Mouse (Mus musculus): ENCODE measurements at regions not wholly inside any gene's neighbourhood (a gene's known extent, or its start where the extent isn't known, plus 50 kb on each side); places are given as distances from the start of the nearest gene placed in this dataset.

DNA sequence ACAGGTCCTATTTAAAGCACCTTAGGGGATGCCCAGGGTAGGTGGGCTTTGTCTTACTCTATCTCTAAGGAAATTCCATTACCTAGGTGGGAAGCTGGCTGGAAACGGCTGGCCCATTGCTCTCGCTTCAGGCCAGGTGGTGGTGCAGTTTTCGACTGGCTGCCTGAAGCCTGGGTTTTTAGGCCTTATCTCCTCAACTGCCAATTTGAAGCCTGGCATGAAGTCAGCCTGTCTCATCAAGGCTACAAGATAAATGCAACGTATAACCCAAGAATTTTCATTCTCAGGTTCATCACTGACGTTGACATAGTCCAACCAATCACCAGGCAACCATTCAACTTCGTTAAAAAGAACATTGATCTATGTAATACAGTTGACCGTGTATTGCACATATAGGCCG lies 417.3 kb upstream of the Gm6657 start:
- H3K4me3 ChIP-seq (ENCODE audit: low read depth, low read length): no peak overlapping the region
- no peaks in the 10 kb centered on the region for H3K36me3 ChIP-seq (ENCODE audit: control insufficient read depth, insufficient read depth, low read length, poor library complexity, severe bottlenecking)
- no peaks in the 10 kb centered on the region for H3K4me1 ChIP-seq (ENCODE audit: control insufficient read depth, insufficient read depth, low read length)
- H3K9me3 ChIP-seq (replicated peaks; ENCODE audit: control insufficient read depth, insufficient read depth, low read length, poor library complexity, severe bottlenecking): no peaks in the 10 kb centered on the region
- TF ChIP-seq CTCF (IDR thresholded peaks at IDR 0.05; ENCODE audit: low read depth, low read length) (no peak), POLR2A (IDR thresholded peaks at IDR 0.05; ENCODE audit: insufficient read depth, low read length) (no peak), EP300 (IDR thresholded peaks at IDR 0.05; ENCODE audit: insufficient read depth, low read depth, low read length) (no peak)
- no peak overlapping the region for H3K27ac ChIP-seq (ENCODE audit: insufficient read depth, low read length)
- no peak overlapping the region for H3K9ac ChIP-seq (ENCODE audit: low read depth, poor library complexity, severe bottlenecking)
- no peaks in the 10 kb centered on the region for H3K27me3 ChIP-seq (ENCODE audit: control insufficient read depth, insufficient read depth, low read length, poor library complexity, severe bottlenecking)

DNA sequence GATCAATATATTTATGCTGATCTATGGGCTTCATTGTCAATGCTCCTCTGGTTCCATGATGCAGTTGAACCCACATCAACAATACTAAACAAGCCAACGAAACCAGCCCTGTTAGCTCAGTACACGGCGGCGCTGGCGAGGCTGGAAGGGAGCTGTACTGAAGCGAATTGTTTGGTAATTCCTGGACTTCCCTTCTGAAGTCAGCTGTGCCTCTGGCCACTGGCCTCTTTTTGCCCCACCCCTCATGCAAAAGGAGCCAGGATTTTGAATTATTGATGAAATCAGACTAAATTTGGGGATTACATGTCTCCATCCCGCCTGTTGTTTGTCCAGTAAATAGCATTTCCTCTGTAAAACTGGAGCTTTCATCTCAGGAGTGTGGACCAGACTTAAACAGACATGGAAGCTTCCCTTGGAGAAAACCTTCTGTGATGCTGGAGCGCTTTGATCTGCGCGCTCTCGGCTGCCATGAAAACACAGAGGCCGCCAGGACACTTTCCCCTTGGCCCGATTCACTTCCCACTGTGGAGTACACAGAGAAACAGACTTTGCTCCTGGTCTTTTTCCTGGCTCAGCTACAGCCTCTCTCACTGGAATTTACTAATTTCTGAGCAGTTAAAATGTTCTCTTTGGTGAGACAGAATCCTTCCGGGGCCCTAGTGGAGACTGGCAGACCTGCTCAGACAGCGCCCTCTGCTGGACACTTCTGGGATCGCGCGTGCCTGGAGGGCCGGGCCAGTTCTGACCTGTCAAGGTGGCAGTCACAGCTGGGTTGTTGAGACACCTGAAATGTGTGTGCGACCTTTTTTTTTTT lies 412.9 kb upstream of the Gm6657 start:
- Histone ChIP-seq H3K27ac (ENCODE audit: insufficient read depth, low read length) (no peak overlapping the region), H3K27me3 (ENCODE audit: control insufficient read depth, insufficient read depth, low read length, poor library complexity, severe bottlenecking) (no peaks in the 10 kb centered on the region), H3K9me3 (replicated peaks; ENCODE audit: control insufficient read depth, insufficient read depth, low read length, poor library complexity, severe bottlenecking) (no peaks in the 10 kb centered on the region), H3K4me3 (ENCODE audit: low read depth, low read length) (peak overlapping the region; percentile 48), H3K4me1 (ENCODE audit: control insufficient read depth, insufficient read depth, low read length) (no peaks in the 10 kb centered on the region), H3K9ac (ENCODE audit: low read depth, poor library complexity, severe bottlenecking) (peak overlapping the region; percentile 49), H3K36me3 (ENCODE audit: control insufficient read depth, insufficient read depth, low read length, poor library complexity, severe bottlenecking) (no peaks in the 10 kb centered on the region)
- no peak for TF ChIP-seq EP300 (IDR thresholded peaks at IDR 0.05; ENCODE audit: insufficient read depth, low read depth, low read length)
- TF ChIP-seq POLR2A (IDR thresholded peaks at IDR 0.05; ENCODE audit: insufficient read depth, low read length): no peak
- TF ChIP-seq CTCF (IDR thresholded peaks at IDR 0.05; ENCODE audit: low read depth, low read length): peak; percentile 84

DNA sequence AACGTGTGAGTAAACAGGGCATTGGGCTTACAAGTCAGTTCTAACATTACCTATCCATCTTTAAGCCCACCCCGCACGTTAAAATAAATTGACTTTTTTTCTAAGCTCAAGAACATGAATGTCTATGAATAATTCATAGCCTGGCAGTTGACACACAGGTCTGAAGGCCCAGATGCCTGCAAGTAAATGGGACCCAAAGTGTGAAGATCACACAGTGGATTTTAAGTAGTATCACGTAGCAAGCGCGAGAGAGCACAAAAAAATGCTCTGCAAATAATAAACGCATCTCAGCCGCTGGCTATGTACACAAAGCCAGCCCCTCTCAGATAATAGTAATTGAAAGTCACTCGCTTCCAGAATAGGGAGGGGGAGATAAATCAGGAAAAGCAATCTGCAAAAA lies 410.1 kb upstream of the Gm6657 start:
- Histone ChIP-seq H3K9me3 (replicated peaks; ENCODE audit: control insufficient read depth, insufficient read depth, low read length, poor library complexity, severe bottlenecking) (no peaks in the 10 kb centered on the region), H3K27me3 (ENCODE audit: control insufficient read depth, insufficient read depth, low read length, poor library complexity, severe bottlenecking) (no peaks in the 10 kb centered on the region), H3K36me3 (ENCODE audit: control insufficient read depth, insufficient read depth, low read length, poor library complexity, severe bottlenecking) (no peaks in the 10 kb centered on the region), H3K4me1 (ENCODE audit: control insufficient read depth, insufficient read depth, low read length) (no peaks in the 10 kb centered on the region), H3K9ac (ENCODE audit: low read depth, poor library complexity, severe bottlenecking) (no peak overlapping the region), H3K27ac (ENCODE audit: insufficient read depth, low read length) (no peak overlapping the region), H3K4me3 (ENCODE audit: low read depth, low read length) (no peak overlapping the region)
- TF ChIP-seq CTCF (IDR thresholded peaks at IDR 0.05; ENCODE audit: low read depth, low read length) (no peak), EP300 (IDR thresholded peaks at IDR 0.05; ENCODE audit: insufficient read depth, low read depth, low read length) (no peak), POLR2A (IDR thresholded peaks at IDR 0.05; ENCODE audit: insufficient read depth, low read length) (no peak)

DNA sequence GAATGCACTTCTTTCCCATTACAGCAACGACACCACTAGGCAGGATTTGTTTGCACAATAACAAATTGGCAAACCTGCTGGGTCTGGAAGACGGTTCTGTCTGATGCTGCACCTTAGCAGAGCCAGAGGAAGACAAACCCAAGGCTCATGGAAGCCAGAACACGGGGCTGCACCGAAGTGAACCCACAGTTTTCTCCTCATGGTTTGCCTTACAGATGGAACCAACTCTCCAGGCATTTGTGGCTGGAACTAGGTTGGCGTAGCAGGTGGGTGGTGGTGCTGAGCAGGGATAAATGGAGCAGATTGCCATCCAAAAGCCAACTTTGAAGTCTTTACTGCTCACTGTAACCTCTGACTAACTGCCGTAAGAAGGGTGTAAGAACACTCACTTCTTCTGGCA lies 408.4 kb upstream of the Gm6657 start:
- no peak overlapping the region for H3K4me3 ChIP-seq (ENCODE audit: low read depth, low read length)
- no peaks in the 10 kb centered on the region for H3K27me3 ChIP-seq (ENCODE audit: control insufficient read depth, insufficient read depth, low read length, poor library complexity, severe bottlenecking)
- no peak overlapping the region for H3K9ac ChIP-seq (ENCODE audit: low read depth, poor library complexity, severe bottlenecking)
- H3K27ac ChIP-seq (ENCODE audit: insufficient read depth, low read length): no peak overlapping the region
- H3K4me1 ChIP-seq (ENCODE audit: control insufficient read depth, insufficient read depth, low read length): no peaks in the 10 kb centered on the region
- H3K36me3 ChIP-seq (ENCODE audit: control insufficient read depth, insufficient read depth, low read length, poor library complexity, severe bottlenecking): no peaks in the 10 kb centered on the region
- no peak for TF ChIP-seq POLR2A (IDR thresholded peaks at IDR 0.05; ENCODE audit: insufficient read depth, low read length)
- TF ChIP-seq EP300 (IDR thresholded peaks at IDR 0.05; ENCODE audit: insufficient read depth, low read depth, low read length): no peak
- TF ChIP-seq CTCF (IDR thresholded peaks at IDR 0.05; ENCODE audit: low read depth, low read length): no peak
- H3K9me3 ChIP-seq (replicated peaks; ENCODE audit: control insufficient read depth, insufficient read depth, low read length, poor library complexity, severe bottlenecking): no peaks in the 10 kb centered on the region

DNA sequence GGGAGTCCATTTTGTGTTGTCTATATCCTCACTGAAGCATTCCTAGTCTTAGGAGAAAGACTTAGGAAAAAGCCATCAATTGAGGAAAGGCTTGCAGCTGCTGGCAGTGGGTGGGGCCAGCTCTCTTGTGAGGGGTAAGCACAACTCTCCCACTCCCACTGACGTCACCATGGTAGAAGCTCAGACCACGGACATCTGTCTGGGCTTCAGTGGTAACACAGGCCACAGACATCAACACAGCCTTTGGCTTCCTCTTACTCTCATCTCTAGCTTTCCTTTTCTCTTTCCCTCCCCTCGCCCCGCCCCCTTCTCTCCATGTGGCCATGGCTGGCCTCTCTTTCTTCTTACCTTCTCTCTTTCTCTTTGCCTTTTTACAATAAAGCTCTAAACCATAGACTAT lies 407.4 kb upstream of the Gm6657 start:
- no peak overlapping the region for H3K9ac ChIP-seq (ENCODE audit: low read depth, poor library complexity, severe bottlenecking)
- H3K27me3 ChIP-seq (ENCODE audit: control insufficient read depth, insufficient read depth, low read length, poor library complexity, severe bottlenecking): no peaks in the 10 kb centered on the region
- no peaks in the 10 kb centered on the region for H3K9me3 ChIP-seq (replicated peaks; ENCODE audit: control insufficient read depth, insufficient read depth, low read length, poor library complexity, severe bottlenecking)
- H3K36me3 ChIP-seq (ENCODE audit: control insufficient read depth, insufficient read depth, low read length, poor library complexity, severe bottlenecking): no peaks in the 10 kb centered on the region
- H3K4me3 ChIP-seq (ENCODE audit: low read depth, low read length): no peak overlapping the region
- no peak overlapping the region for H3K27ac ChIP-seq (ENCODE audit: insufficient read depth, low read length)
- no peaks in the 10 kb centered on the region for H3K4me1 ChIP-seq (ENCODE audit: control insufficient read depth, insufficient read depth, low read length)
- TF ChIP-seq CTCF (IDR thresholded peaks at IDR 0.05; ENCODE audit: low read depth, low read length) (no peak), POLR2A (IDR thresholded peaks at IDR 0.05; ENCODE audit: insufficient read depth, low read length) (no peak)

DNA sequence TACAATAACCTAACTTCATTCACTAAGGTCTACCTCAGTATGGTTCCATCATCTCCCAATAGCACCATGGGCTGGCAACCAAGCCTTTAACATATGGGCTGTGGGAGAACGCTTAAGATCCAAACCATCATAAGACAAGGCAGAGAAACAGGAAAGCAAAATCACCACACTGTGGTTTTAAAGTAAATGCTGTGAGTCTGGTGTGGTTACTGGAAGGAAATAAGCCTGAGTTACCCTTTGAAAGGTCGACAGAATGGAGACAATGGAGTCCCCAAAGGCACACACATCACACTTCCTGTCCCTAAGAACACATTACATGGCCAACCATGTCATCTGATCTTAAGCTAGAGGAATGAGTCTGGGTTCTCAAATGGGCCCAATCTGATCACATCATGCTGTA lies 405.8 kb upstream of the Gm6657 start:
- Histone ChIP-seq H3K27ac (ENCODE audit: insufficient read depth, low read length) (no peak overlapping the region), H3K4me3 (ENCODE audit: low read depth, low read length) (no peak overlapping the region), H3K9me3 (replicated peaks; ENCODE audit: control insufficient read depth, insufficient read depth, low read length, poor library complexity, severe bottlenecking) (no peaks in the 10 kb centered on the region), H3K9ac (ENCODE audit: low read depth, poor library complexity, severe bottlenecking) (no peak overlapping the region), H3K4me1 (ENCODE audit: control insufficient read depth, insufficient read depth, low read length) (no peaks in the 10 kb centered on the region), H3K36me3 (ENCODE audit: control insufficient read depth, insufficient read depth, low read length, poor library complexity, severe bottlenecking) (no peaks in the 10 kb centered on the region), H3K27me3 (ENCODE audit: control insufficient read depth, insufficient read depth, low read length, poor library complexity, severe bottlenecking) (no peaks in the 10 kb centered on the region)
- no peak for TF ChIP-seq POLR2A (IDR thresholded peaks at IDR 0.05; ENCODE audit: insufficient read depth, low read length)
- TF ChIP-seq EP300 (IDR thresholded peaks at IDR 0.05; ENCODE audit: insufficient read depth, low read depth, low read length): no peak
- TF ChIP-seq CTCF (IDR thresholded peaks at IDR 0.05; ENCODE audit: low read depth, low read length): no peak
